Mouse (Mus musculus): ENCODE results near the gene Gpbar1.
"Not testable (repeated sequence)": the region's sequence is repeated elsewhere in the genome, so short reads cannot be mapped to it uniquely, and the experiment has no call there.

Gpbar1 gene

DNA sequence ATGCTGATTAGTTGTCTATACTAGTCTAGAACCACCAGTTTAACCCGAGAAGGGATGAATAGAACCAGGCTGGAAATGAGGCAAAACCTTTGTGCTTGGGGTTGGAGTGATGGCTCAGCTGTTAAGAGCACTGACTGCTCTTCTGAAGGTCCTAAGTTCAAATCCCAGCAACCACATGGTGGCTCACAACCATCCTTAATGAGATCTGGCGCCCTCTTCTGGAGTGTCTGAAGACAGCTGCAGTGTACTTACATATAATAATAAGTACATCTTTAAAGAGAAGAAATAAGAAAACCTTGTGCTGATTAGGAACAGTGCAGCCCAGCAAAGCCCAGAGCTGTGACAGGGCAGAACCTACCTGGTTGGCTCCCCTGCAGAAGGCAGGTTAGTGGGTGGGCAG lies 48.6 kb downstream of the Gpbar1 start:
- not testable (repeated sequence) for DNase-seq (ENCODE audit: low spot score)

Measured in c-Kit-positive CD71-positive TER-119-positive erythroid progenitor cells, embryonic 14.5 days (primary cell).